Mouse (Mus musculus) layer of hippocampus, adult 2 months (tissue): ENCODE measurements at regions not wholly inside any gene's neighbourhood (a gene's known extent, or its start where the extent isn't known, plus 50 kb on each side); places are given as distances from the start of the nearest gene placed in this dataset.
A peak's percentile ranks its signal among the peaks of the same experiment; 100 is the strongest.

Experiments
- DNase-seq, 2 experiments: peaks; one replicate each; pipeline ENCODE4 v3.0.0; 2022; ENCODE audit warnings: low spot score in 2 of 2
- H3K27ac ChIP-seq: fragments of 200-600 bp; 2 replicates; pipeline ENCODE4 v1.8.1; 2022
- H3K4me3 ChIP-seq: fragments of 200-600 bp; 2 replicates; pipeline ENCODE4 v1.8.1; 2022; ENCODE audit warnings: mild to moderate bottlenecking
- CTCF ChIP-seq: fragments of 200-600 bp; conservative IDR thresholded peaks from 2 replicates; pipeline ENCODE4 v1.8.1; 2022; ENCODE audit warnings: antibody characterized with exemption, mild to moderate bottlenecking, moderate library complexity

- Histone ChIP-seq H3K27ac (no peak overlapping the region), H3K4me3 (no peak overlapping the region)
- TF ChIP-seq CTCF: no peak
- DNase-seq: no peak
Observed at GRCm38 (mm10) chr12:10189746-10190145, 180.0 kb upstream of the Nt5c1b start.

- Histone ChIP-seq H3K4me3 (no peak overlapping the region), H3K27ac (no peak overlapping the region)
- no peak for TF ChIP-seq CTCF
- DNase-seq: no peak
Observed at GRCm38 (mm10) chr12:10197906-10198460, 171.8 kb upstream of the Nt5c1b start.

DNA sequence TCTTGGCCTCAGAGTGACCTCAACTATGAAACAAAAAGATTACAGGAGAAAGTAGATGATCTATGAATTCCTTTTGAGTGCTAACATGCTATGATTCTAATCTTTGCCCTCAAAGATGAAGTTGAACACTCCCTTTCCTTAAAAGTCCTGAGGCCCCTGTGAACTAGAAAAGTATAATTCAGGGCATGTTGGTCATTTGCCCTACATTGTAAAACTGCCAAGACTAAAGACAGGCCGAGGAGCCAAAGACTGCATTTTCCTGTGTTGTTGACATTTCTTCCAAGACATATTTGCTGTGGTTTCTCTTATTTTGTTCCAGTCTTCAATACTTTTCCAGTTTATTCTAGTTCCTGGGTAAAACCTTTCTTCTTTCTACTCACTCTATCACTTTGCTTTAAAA is 159.9 kb upstream of the Nt5c1b start:
- H3K4me3 ChIP-seq: no peak overlapping the region
- no peak overlapping the region for H3K27ac ChIP-seq
- no peak for DNase-seq
- TF ChIP-seq CTCF: no peak

GRCm38 (mm10) chr12:10222821-10223220 is 147.0 kb upstream of the Nt5c1b start:
- TF ChIP-seq CTCF: no peak; the same call in 1 of the 2 replicates
- H3K27ac ChIP-seq: no peak overlapping the region
- no peak overlapping the region for H3K4me3 ChIP-seq
- no peak for DNase-seq

GRCm38 (mm10) chr12:10223832-10224231 is 145.9 kb upstream of the Nt5c1b start:
- no peak overlapping the region for H3K4me3 ChIP-seq
- H3K27ac ChIP-seq: no peak overlapping the region
- peak; percentile 88 for TF ChIP-seq CTCF
- peak; percentile 26 to 58 for DNase-seq

DNA sequence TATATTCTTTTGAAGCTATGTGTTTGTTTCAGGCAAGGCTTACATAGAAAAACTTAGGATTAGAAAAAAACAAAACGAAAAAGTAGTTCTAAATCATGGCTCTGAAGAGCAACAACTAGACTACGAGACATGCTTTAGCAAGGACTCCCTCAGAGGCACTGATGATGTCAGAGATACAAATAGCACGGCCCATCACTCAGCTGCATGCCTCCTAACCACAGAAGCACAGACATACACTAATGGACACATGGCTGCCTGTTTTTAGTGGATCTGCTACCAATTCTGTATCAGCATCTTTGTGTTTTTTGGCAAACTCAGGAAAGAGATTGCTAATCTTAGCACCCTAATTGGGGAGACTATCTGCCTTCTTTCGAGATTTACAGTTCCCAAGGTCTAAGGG is 138.6 kb upstream of the Nt5c1b start:
- no peak for DNase-seq
- TF ChIP-seq CTCF: no peak
- H3K27ac ChIP-seq: no peak overlapping the region
- no peak overlapping the region for H3K4me3 ChIP-seq

GRCm38 (mm10) chr12:10231683-10232082 is 138.1 kb upstream of the Nt5c1b start:
- no peak for DNase-seq
- Histone ChIP-seq H3K27ac (no peak overlapping the region), H3K4me3 (no peak overlapping the region)
- no peak for TF ChIP-seq CTCF

GRCm38 (mm10) chr12:10248110-10248509 is 121.7 kb upstream of the Nt5c1b start:
- DNase-seq: no peak
- no peak for TF ChIP-seq CTCF
- Histone ChIP-seq H3K27ac (no peak overlapping the region), H3K4me3 (no peak overlapping the region)

GRCm38 (mm10) chr12:10256385-10256784 is 113.4 kb upstream of the Nt5c1b start:
- TF ChIP-seq CTCF: no peak
- no peak for DNase-seq
- Histone ChIP-seq H3K27ac (no peak overlapping the region), H3K4me3 (no peak overlapping the region)

GRCm38 (mm10) chr12:10266201-10266600 is 103.6 kb upstream of the Nt5c1b start:
- Histone ChIP-seq H3K27ac (no peak overlapping the region), H3K4me3 (no peak overlapping the region)
- DNase-seq: no peak
- no peak for TF ChIP-seq CTCF

GRCm38 (mm10) chr12:10272038-10272437 is 97.7 kb upstream of the Nt5c1b start:
- DNase-seq: peak; percentile 11 to 29
- TF ChIP-seq CTCF: no peak
- H3K27ac ChIP-seq: peak overlapping the region; percentile 11; the same call in 1 of the 2 replicates
- no peak overlapping the region for H3K4me3 ChIP-seq

DNA sequence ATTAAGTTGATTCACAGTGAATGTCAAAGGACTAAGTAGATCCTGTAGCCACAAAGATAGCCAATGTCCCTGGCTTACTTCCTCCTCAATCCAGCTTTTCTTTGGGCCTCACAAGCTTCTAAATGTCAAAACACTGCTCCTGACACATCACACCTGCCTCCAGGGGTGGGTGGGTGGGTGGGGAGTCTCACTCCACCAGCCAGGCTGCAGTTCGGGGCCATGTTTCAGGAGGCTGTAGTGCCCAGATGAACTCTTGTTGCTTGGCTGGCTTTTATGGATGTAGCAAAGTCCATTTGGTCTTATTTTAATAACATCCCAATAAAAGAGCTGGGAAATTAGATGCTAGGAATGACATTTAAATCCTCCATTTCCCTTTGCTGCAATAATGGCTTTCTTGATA is 94.5 kb upstream of the Nt5c1b start:
- no peak for DNase-seq
- H3K4me3 ChIP-seq: no peak overlapping the region
- no peak for TF ChIP-seq CTCF
- H3K27ac ChIP-seq: no peak overlapping the region

DNA sequence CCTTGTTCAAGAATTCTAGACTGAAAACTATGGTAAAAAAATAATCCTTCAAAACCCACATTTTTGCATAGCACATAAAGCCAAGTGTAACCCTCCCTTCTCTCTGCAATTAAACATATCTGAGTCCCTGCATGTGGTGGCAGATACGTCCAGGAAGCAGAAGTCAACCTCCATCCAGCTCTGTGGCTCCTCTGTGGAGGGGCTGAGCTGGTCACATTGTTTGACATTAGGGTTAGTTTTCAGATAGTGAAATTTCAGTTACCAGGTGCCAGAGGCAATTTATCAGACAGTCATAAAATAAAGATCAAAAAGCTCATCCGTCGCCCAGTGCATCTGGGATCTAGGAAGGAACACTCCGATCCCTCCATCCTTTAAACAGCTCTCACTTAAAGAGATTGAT is 77.1 kb upstream of the Nt5c1b start:
- H3K4me3 ChIP-seq: no peak overlapping the region
- no peak for DNase-seq
- no peak for TF ChIP-seq CTCF
- no peak overlapping the region for H3K27ac ChIP-seq

GRCm38 (mm10) chr12:10305970-10306369 is 63.8 kb upstream of the Nt5c1b start:
- Histone ChIP-seq H3K4me3 (no peak overlapping the region), H3K27ac (no peak overlapping the region)
- DNase-seq: no peak
- no peak for TF ChIP-seq CTCF
